Mouse (Mus musculus) heart, embryonic 11.5 days (tissue): ENCODE results near the gene Ccdc85b. TPM values are rescaled to one million over a fixed set of nuclear protein-coding genes. Genes with fewer than 3 reads are reported as not detected.

Experiments
- ATAC-seq: fragments of 200-750 bp; cut with Nextera tagmentation; replicated peaks from 2 replicates; pipeline ENCODE4 v1.8.0; 2017; ENCODE audit warnings: moderate library complexity; ENCODE audit not compliant: insufficient number of reproducible peaks, low FRiP score, low TSS enrichment
- H3K27ac ChIP-seq: fragments of 300-500 bp; sonication (generic); 2 replicates; pipeline ENCODE4 v1.5.1; 2014; ENCODE audit warnings: mild to moderate bottlenecking, low read depth, low read length
- H3K27me3 ChIP-seq: fragments of 300-500 bp; sonication (generic); 2 replicates; pipeline ENCODE4 v1.6.1; 2014; ENCODE audit warnings: mild to moderate bottlenecking, low read length, mixed read lengths; ENCODE audit not compliant: control insufficient read depth, insufficient read depth
- H3K36me3 ChIP-seq: fragments of 300-500 bp; sonication (generic); 2 replicates; pipeline ENCODE4 v1.6.1; 2014; ENCODE audit warnings: mild to moderate bottlenecking, low read length, moderate library complexity, mixed read lengths; ENCODE audit not compliant: control insufficient read depth, insufficient read depth
- H3K4me1 ChIP-seq: fragments of 300-500 bp; sonication (generic); 2 replicates; pipeline ENCODE4 v1.6.1; 2014; ENCODE audit warnings: low read length; ENCODE audit not compliant: control insufficient read depth, insufficient read depth
- H3K4me2 ChIP-seq: fragments of 300-500 bp; sonication (generic); 2 replicates; pipeline ENCODE4 v1.6.1; 2014; ENCODE audit warnings: mild to moderate bottlenecking, moderate library complexity
- H3K4me3 ChIP-seq: fragments of 300-500 bp; sonication (generic); 2 replicates; pipeline ENCODE4 v1.5.1; 2014; ENCODE audit warnings: low read depth, low read length
- H3K9ac ChIP-seq: fragments of 300-500 bp; sonication (generic); 2 replicates; pipeline ENCODE4 v1.6.1; 2014; ENCODE audit warnings: mild to moderate bottlenecking, low read depth, low read length, moderate library complexity
- H3K9me3 ChIP-seq: fragments of 300-500 bp; sonication (generic); replicated peaks from 2 replicates; pipeline ENCODE4 v1.6.1; 2016; ENCODE audit warnings: low read length; ENCODE audit not compliant: control insufficient read depth
- WGBS: fragments of 180-500 bp; shearing (Covaris S2); extraction: QIAGEN DNeasy Blood & Tissue Kit; methylation state at CpG from one replicate; pipeline ENCODE4 v1.1.7; 2014; ENCODE audit not compliant: insufficient replicate concordance; 5-methylcytosine and 5-hydroxymethylcytosine counted together
- polyA plus RNA-seq: library from polyadenylated mRNA; unstranded; fragments of >200 nt; fragmentation: Nextera tagmentation; extraction: Ambion mirVana; gene quantifications from 2 replicates; pipeline ENCODE4 v1.2.1, GENCODE M21; 2014

The Ccdc85b gene
- polyA plus RNA-seq, 1 experiment from 2014 or later: 8.1 TPM

DNA sequence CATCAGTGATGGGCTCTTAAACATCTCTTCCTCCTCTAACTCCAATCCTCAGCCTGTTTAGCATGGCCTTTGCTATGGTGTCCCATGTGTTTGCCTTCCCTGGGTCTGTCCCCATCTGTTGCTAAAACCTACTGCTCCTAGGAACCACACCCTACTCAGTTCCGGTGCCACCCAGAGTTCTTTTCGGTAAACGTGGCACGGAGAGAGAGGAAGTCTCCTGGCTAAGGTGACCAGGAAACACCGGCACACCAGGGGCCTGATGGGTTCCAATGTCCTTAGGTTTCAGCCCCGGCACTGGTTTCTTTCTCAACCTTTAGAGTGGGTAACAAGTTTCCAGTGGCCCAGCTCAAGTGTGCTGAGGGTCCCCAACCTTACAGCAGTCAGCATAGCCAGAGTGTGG, 37.1 kb downstream of the Ccdc85b start:
- peaks cover 9% of the 10 kb centered on the region for H3K4me1 ChIP-seq
- H3K4me3 ChIP-seq: no peak overlapping the region
- no peaks in the 10 kb centered on the region for H3K9me3 ChIP-seq
- H3K9ac ChIP-seq: no peak overlapping the region
- H3K36me3 ChIP-seq: peaks cover 9% of the 10 kb centered on the region; the same call in 1 of the 2 replicates
- WGBS: 93% methylated on average over 6 of the region's 6 CpGs
- no peak overlapping the region for H3K4me2 ChIP-seq
- no peak for ATAC-seq
- no peaks in the 10 kb centered on the region for H3K27me3 ChIP-seq
- H3K27ac ChIP-seq: no peak overlapping the region

DNA sequence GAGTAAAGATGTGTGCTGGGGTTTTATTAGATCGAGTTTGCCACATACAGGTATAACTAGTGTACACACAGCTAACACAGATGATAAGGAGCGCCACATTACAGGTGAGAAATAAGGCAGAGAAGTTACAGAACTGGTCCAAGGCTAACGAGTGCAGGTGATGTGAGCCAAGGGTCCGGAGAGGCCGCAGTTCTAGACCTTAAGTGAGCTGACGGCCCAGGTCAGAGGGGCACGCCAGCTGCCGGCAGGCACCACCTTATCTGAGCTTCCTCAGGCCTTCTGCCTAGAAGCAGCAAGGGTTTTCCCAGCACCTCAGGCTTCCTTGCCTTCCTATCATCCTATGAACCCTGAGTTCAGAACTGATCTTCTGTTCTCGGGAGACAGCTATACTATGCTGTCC, 38.1 kb downstream of the Ccdc85b start:
- H3K9me3 ChIP-seq: no peaks in the 10 kb centered on the region
- H3K36me3 ChIP-seq: peaks cover 9% of the 10 kb centered on the region; the same call in 1 of the 2 replicates
- peaks cover 9% of the 10 kb centered on the region for H3K4me1 ChIP-seq
- H3K27ac ChIP-seq: no peak overlapping the region
- no peak for ATAC-seq
- no peaks in the 10 kb centered on the region for H3K27me3 ChIP-seq
- H3K4me3 ChIP-seq: no peak overlapping the region
- no peak overlapping the region for H3K4me2 ChIP-seq
- WGBS: 76% methylated on average over 9 of the region's 9 CpGs
- H3K9ac ChIP-seq: no peak overlapping the region

DNA sequence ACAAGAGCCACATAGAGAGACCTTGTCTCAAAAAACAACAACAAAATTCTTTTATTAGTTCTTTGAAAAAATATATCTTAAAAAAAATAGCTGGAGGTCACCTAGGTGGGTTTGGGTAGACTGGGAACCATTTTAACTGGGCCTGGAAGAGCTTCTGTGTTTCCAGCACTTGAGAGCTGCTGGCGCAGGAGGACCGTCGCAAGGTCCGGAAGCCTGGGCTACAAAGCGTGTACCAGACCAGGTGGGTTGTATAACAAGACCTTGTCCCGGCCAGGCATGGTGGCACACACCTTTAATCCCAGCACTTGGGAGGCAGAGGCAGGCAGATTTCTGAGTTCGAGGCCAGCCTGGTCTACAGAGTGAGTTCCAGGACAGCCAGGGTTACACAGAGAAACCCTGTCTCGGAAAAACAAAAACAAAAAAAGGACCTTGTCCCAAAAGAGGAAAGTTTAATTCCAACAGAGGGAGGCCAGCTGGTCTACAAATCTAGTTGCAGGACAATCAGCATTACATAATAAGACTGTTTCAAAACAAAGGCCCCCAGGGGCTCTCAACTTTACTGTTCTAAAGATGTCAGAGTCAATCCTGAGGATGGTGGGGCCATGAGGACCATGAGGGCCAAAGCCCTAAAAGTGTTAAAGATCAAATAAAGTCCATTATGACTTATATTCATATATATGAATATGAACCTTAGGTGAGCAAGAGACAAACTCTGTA, 38.8 kb downstream of the Ccdc85b start:
- H3K9me3 ChIP-seq: no peaks in the 10 kb centered on the region
- no peak overlapping the region for H3K9ac ChIP-seq
- ATAC-seq: no peak
- 94% methylated on average over 8 of the region's 8 CpGs for WGBS
- H3K27me3 ChIP-seq: no peaks in the 10 kb centered on the region
- peaks cover 11% of the 10 kb centered on the region for H3K4me1 ChIP-seq
- H3K4me2 ChIP-seq: no peak overlapping the region
- H3K4me3 ChIP-seq: no peak overlapping the region
- H3K27ac ChIP-seq: no peak overlapping the region
- peaks cover 9% of the 10 kb centered on the region; the same call in 1 of the 2 replicates for H3K36me3 ChIP-seq

DNA sequence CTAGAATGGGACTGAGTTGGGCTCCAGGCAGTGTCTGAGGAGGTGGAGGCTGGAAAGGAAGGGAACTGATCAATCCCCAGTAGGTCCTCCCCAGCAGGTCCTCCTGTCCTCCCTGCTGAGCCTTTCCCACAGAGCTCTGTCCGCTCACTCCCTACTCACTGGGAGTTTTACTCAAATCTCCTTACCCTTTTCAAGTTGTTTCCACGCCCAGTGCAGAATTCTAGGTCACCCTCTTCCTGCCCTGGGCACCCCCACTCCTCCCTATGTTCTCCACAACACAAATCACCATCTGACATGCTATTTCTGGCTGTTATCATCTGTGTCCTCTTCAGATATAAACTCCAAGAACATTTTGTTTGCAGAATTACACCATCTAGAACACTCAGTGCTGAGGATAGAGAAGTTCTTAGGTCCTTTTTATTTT, 43.1 kb downstream of the Ccdc85b start:
- no peaks in the 10 kb centered on the region for H3K27me3 ChIP-seq
- no peak overlapping the region for H3K9ac ChIP-seq
- no peaks in the 10 kb centered on the region for H3K36me3 ChIP-seq
- H3K4me3 ChIP-seq: no peak overlapping the region
- H3K9me3 ChIP-seq: no peaks in the 10 kb centered on the region
- 60% methylated on average over 2 of the region's 2 CpGs for WGBS
- 0 out of 2 replicates have a peak, but pooled peaks cover 3% of the 10 kb centered on the region for H3K4me1 ChIP-seq
- no peak overlapping the region for H3K27ac ChIP-seq
- H3K4me2 ChIP-seq: no peak overlapping the region
- ATAC-seq: no peak

DNA sequence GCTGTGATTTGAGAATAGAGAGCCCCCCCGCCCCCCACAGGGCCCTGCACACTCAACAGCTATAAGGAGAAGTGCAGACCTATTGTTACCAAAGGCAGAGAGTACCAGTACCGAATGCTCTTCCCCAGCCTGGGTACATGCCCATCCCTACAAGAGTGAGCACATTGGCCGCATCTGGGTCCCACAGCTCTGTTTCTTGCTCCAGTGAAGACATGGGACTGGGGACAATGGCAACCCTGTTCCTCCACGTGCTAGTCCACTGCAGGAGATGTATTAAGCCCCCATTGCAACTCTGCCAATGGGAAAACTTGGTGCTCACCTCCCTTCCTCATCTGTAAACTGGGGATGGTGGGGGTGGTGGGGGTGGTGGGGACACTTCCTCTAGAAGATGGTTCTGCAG, 43.9 kb downstream of the Ccdc85b start:
- Histone ChIP-seq H3K9me3 (no peaks in the 10 kb centered on the region), H3K4me1 (0 out of 2 replicates have a peak, but pooled peaks cover 3% of the 10 kb centered on the region), H3K27ac (no peak overlapping the region), H3K27me3 (no peaks in the 10 kb centered on the region), H3K4me3 (no peak overlapping the region), H3K9ac (no peak overlapping the region), H3K4me2 (no peak overlapping the region), H3K36me3 (no peaks in the 10 kb centered on the region)
- no peak for ATAC-seq
- 76% methylated on average over 4 of the region's 4 CpGs for WGBS

DNA sequence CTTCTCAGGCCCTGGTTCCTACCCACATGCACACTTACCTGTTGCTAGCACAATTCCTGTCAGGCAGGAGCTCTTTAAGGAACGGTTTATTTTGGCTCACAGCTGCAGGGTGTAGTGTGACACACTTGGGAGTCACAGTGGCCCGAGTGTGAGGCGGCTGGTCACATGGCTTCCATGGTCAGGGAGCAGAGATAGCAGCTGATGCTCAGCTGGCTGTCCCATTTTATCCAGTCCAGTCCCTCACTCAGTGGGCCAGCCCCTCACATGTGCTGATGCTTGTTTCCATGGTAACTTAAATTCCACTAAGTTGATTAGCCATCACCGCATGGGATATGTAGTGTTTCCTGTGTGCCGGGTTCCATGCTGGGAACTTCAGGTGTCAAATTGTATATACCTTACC, 45.7 kb downstream of the Ccdc85b start:
- no peak overlapping the region for H3K9ac ChIP-seq
- no peaks in the 10 kb centered on the region for H3K27me3 ChIP-seq
- WGBS: 60% methylated on average over 5 of the region's 5 CpGs
- H3K36me3 ChIP-seq: no peaks in the 10 kb centered on the region
- peaks cover 10% of the 10 kb centered on the region; the same call in 1 of the 2 replicates for H3K4me1 ChIP-seq
- H3K4me3 ChIP-seq: no peak overlapping the region
- ATAC-seq: no peak
- H3K4me2 ChIP-seq: no peak overlapping the region
- H3K27ac ChIP-seq: no peak overlapping the region
- H3K9me3 ChIP-seq: no peaks in the 10 kb centered on the region

DNA sequence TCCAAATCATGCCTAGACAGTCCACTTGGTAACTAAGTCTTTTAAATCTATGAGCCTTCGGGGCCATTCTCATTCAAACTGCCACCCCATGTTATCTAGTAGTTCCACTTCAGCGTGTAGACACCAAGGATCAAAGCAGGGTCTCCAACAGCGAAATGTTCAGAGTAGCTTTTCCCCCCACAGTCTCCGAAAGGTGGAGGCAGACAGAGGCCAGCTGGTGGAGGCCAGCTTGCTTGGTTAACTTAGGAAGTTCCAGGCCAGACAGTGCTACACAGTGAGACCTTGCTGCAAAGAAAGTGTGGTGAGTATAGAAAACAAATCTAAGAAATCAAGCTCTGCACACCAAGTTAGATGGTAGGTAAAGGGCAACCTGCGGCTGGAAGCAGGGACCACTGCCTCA, 47.1 kb downstream of the Ccdc85b start:
- H3K36me3 ChIP-seq: no peaks in the 10 kb centered on the region
- no peak overlapping the region for H3K4me2 ChIP-seq
- H3K9me3 ChIP-seq: no peaks in the 10 kb centered on the region
- no peak overlapping the region for H3K9ac ChIP-seq
- no peak overlapping the region for H3K27ac ChIP-seq
- ATAC-seq: no peak
- H3K27me3 ChIP-seq: no peaks in the 10 kb centered on the region
- WGBS: 69% methylated on average over 5 of the region's 5 CpGs
- H3K4me1 ChIP-seq: peaks cover 10% of the 10 kb centered on the region; the same call in 1 of the 2 replicates
- H3K4me3 ChIP-seq: no peak overlapping the region

DNA sequence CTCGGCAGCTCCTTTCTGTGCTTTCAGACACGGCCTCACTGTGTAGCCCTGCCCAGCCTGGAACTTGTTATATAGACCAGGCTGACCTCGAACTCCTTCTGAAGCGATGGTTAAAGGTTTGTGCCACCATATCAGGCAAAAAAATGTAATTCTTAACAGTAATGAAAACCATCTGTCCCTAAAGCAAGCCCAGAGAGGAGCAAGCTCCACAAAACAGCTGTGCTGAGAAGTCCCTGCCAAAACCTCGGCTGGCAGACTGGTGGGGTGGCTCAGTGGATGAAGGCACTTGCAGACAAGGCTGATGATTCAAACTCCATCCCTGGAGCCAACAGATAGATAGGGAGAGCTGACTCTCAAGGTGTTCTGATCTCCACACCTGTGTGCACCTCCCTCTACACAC, 48.6 kb downstream of the Ccdc85b start:
- Histone ChIP-seq H3K9ac (no peak overlapping the region), H3K9me3 (no peaks in the 10 kb centered on the region), H3K4me2 (no peak overlapping the region), H3K27me3 (no peaks in the 10 kb centered on the region), H3K4me1 (peaks cover 7% of the 10 kb centered on the region; the same call in 1 of the 2 replicates), H3K4me3 (no peak overlapping the region), H3K27ac (0 out of 2 replicates have a peak overlapping the region, but pooled peaks have one; percentile 7), H3K36me3 (no peaks in the 10 kb centered on the region)
- 83% methylated on average over 5 of the region's 5 CpGs for WGBS
- ATAC-seq: no peak
